Mouse (Mus musculus) right cerebral cortex, postnatal 14 days (tissue): ENCODE measurements around the gene D930007J09Rik.

Source experiments
- DNase-seq: peaks from one replicate; pipeline ENCODE4 v3.0.0; 2022

Gene D930007J09Rik

GRCm38 (mm10) chr13:32819241-32819640, 16.6 kb upstream of the D930007J09Rik start:
- no peak for DNase-seq

DNA sequence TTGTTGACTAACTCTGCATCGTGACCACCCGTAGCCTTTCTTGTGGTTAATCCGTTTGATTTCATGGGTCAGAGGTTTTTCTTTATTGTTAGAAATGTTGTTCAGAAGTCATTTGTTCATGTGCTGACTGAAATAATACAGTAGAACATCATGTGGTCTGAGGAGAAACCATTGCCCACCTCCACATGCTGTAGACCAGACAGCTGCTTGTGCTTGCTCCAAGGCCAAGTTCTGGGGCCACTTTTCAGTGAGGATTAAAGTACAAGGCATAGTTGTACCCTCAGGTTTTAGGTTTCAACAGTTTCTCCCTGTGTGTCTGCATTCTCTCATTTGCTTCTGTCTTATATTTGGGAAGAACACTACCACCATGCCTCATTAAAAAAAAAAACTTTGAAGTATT, 5.0 kb upstream of the D930007J09Rik start:
- DNase-seq = no peak

- DNase-seq = peak; percentile 26
Observed at GRCm38 (mm10) chr13:32806820-32807219, 4.2 kb upstream of the D930007J09Rik start.

GRCm38 (mm10) chr13:32803701-32804345, 1.2 kb upstream of the D930007J09Rik start:
- DNase-seq = no peak

- peak; percentile 97 for DNase-seq
Observed at GRCm38 (mm10) chr13:32801693-32802221, 892 bp downstream of the D930007J09Rik start, which contains the start of gene Wrnip1. Gene Wrnip1 (plus strand): TSS chr13:32802038.

DNA sequence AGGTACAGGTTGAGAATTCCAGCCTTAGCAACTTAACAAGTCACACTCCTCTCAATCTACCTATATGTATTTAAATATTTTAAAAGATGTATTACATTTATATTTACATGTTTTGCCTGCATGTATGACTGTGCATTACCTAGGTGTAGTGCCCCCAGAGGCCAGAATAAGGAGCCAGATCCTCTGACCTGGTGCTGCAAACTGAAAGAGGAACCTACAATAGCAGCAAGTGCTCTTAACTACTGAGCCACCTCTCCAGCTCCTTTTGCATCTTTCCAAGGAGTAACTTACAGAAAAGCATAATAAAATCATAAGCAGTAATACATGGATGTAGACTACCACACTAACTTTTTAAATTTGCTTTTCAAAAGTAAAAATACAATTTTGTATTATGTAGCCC, 1.8 kb downstream of the D930007J09Rik start:
- no peak for DNase-seq

- DNase-seq = no peak
Observed at GRCm38 (mm10) chr13:32799131-32799530, 3.5 kb downstream of the D930007J09Rik start.

GRCm38 (mm10) chr13:32797085-32797484, 5.6 kb downstream of the D930007J09Rik start:
- no peak for DNase-seq

- no peak for DNase-seq
Observed at GRCm38 (mm10) chr13:32795166-32795565, 7.5 kb downstream of the D930007J09Rik start.

GRCm38 (mm10) chr13:32794619-32795018, 8.0 kb downstream of the D930007J09Rik start:
- no peak for DNase-seq

- DNase-seq = no peak
Observed at GRCm38 (mm10) chr13:32789781-32790180, 12.9 kb downstream of the D930007J09Rik start.

DNA sequence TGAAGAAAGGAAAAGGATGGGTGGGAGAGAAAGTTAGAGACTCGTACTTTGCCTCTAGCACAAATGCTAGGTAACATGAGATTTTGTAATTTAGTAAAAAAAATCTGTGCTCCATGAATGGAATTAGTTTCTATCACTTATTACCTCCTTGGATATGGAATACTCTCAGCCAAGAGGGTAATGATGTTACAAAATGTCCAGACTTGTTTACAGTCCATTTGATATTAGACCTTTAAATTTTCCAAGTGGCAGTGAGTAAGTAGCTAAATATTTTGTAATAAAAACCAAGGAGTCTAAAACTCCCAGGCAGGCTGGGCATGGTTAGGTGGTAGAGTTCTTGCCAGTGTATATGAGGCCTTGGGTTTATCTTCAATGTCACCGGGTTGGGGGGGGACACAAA, 15.1 kb downstream of the D930007J09Rik start:
- DNase-seq = no peak

- DNase-seq = no peak
Observed at GRCm38 (mm10) chr13:32783816-32784215, 18.8 kb downstream of the D930007J09Rik start, which contains the start of gene Mylk4. Gene Mylk4 (minus strand): TSS chr13:32783954.

DNA sequence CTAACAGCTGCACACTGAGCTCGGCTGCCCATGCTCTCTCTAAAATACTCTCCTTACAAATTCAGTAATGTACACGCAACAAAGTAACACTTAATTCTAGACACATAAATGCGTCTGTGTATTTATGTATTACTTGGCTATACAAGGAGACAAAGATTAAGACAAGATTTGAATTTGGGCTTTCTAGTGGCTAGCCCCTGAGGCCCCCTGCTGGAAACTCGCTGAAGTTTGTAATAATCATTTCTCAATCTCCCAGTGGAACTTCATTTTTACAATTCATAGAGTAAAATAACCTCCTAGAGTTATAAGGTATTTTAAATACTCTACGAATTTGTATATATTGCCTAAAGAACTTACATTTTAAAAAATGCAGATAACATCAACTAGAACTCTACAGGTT, 19.6 kb downstream of the D930007J09Rik start:
- DNase-seq = no peak

GRCm38 (mm10) chr13:32778861-32779260, 23.8 kb downstream of the D930007J09Rik start:
- DNase-seq = no peak

- DNase-seq = no peak
Observed at GRCm38 (mm10) chr13:32776350-32776749, 26.3 kb downstream of the D930007J09Rik start.

GRCm38 (mm10) chr13:32775889-32776288, 26.8 kb downstream of the D930007J09Rik start:
- no peak for DNase-seq

- no peak for DNase-seq
Observed at GRCm38 (mm10) chr13:32769960-32770359, 32.7 kb downstream of the D930007J09Rik start.

GRCm38 (mm10) chr13:32768104-32768503, 34.5 kb downstream of the D930007J09Rik start:
- DNase-seq = no peak

DNA sequence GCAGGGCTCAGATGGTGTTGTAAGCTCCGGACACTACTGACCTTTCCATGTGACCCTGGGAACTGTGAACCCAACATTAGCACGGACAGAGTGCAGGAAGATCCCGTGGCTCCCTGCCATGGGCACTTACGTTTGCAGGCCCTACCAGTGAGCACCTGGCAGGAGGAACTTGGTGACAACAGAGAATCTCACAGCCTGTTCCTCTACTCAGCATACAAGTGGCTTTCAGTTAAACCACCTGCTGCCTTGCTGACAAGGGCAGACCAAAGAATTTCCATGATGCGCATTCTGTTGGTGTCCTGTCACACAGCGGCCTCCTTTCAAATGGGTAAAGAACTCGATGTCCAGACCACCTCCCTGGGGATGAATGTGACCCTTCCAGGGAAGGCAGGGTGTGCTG, 38.2 kb downstream of the D930007J09Rik start:
- no peak for DNase-seq

DNA sequence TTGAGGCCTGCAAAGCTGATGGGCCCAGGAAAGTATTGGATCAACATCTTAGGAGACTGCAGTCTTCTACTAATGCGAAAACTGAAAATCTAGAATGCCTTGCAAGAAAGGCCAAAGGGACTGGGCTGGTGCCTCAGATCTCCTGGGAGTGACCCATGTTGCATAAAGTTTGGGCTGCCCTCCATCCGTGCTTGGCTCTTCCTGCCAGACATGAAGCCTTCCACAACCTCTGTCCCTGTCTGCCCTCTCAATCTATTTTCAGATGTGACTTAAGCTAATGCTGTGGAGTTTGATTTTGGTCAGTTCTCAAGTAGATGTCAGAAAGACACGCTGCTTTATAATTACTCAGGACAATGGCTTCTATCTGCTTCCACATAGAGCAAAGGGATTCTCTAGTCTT, 39.5 kb downstream of the D930007J09Rik start:
- DNase-seq = no peak

DNA sequence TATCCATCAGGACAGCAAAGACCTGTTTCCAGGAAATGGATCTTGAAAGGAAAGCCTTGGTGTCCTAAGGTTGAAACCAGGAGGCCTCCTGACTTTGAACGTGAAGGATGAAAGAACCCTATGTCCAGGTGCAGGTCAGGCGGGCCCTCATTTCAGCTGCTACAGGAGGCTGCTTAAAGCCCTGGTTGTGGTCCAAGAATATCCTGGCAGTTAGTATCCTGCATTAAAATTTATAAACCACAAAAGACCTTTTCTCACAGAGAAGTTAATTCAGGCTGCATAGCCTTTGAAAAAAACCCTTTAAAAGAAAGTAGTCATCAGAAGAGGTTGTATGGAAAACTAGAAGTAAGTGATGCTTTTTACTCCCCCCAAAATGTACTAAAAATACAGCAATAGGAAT, 41.9 kb downstream of the D930007J09Rik start:
- DNase-seq = no peak

GRCm38 (mm10) chr13:32759036-32759435, 43.6 kb downstream of the D930007J09Rik start:
- DNase-seq = peak; percentile 38
